Mouse (Mus musculus): ENCODE measurements around the gene Npm1.
A peak's percentile ranks its signal among the peaks of the same experiment; 100 is the strongest.

The Npm1 gene

DNA sequence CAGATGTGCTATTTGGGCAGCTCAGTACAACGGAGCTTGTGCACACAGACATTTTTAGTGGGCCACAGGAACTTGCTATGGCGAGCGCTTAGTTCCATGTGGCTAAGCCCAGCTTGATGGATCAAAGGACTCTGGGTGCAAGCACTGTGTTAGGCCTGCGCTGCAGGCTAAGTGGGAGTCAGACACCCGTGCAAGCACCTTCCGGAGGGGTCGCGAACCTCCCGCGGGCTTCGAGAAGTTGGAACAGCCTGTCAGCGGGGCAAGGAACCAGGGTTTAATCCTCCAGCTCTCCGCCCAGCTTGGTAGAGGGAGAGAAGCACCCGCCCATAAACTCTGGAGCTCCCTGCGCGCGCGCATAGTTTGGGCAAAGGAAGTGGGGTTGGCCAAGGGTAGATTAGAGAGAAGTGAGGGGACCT is 17.7 kb upstream of the Npm1 start:
- peak in 1 of 2 experiments; percentile 13 for DNase-seq

DNA sequence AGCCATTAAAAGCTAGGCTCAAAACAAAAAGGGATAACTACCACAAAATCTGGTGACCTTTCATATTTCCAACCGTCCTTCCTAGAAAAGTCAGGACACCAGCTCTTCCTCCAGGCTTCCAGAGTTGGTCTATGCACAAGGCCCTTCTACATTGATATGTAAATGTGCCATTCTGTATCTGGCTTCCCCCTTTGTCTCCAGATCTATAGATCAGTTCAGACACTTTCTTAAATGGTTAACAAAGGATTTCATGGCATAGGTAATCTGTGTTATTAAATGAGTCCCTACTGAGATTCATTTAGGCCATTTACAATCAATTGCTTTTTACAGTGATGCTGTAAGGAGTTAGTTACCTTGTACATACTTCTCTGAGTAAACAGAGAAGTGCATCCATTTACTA is 16.8 kb upstream of the Npm1 start:
- no peak for DNase-seq

DNA sequence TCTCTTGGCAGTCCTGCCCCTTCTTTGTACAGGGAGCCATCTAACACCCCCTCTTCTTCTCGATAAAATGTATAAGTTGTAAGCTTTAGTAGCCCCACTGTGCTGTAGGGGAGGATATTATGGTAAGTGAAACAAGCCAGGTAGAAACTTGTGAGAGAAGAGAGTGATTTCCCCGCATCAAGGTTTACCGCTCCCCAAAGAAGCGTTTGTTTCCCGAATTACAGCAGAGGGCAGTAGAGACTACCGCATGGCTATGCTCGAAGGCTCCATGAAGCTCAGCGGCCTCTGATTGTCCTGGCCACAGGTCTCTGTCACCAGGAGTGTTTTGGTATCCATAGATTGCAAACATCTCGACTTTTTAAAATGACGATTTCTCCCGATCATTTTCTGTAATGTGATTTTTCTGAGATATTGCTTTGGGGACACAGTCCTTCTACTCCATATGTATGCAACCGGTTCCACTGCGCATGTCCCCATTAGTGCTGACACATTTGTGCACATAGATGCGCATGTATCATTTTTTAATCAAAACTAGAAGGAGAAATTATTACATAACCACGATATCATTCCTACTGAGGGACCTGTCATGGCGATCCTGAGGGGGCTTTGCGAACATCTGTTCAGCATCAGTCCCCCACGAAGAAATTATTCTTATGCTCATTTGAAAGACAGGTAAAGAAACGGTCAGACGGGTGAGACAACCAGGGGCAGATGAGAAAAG is 13.7 kb upstream of the Npm1 start:
- peak; percentile 65 to 77 for DNase-seq

DNA sequence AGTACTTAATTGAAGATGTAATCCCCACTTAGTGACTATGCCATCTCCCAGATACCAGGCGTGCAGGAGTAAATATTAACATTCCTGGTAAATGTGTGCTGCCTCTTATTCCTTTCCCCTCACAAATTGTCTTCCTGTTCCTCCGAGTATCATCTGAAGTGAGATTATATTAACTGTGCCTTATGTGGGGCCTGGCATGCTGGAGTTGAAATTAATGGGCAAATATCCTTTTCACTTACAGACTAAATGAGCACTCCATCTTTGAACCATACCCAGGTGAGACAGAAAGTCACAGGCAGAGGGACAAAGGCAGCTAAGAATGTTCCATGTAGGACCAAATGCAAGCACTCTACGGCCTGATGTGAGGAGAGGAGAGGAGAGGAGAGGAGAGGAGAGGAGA is 12.8 kb upstream of the Npm1 start:
- DNase-seq = no peak

DNA sequence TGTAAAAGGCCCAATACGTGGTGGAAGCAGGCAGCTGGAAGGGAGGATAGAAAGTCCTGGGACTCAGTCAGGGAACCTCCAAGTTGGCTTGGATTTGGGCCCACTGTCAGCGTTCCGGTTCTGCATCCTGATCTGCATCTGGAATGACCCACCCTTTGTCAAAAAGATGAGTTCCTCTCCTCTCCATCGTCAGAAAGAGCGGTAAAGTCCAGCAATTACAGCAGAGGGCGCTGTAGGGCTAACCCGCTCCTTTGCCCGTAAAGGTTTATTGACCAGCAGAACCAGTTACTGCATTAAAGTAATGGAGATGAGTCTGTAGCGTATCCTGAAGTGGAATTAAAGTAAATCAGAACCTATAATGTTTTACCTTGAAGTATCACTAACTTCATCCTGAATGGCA is 7.5 kb upstream of the Npm1 start:
- DNase-seq = peak; percentile 69 to 80

DNA sequence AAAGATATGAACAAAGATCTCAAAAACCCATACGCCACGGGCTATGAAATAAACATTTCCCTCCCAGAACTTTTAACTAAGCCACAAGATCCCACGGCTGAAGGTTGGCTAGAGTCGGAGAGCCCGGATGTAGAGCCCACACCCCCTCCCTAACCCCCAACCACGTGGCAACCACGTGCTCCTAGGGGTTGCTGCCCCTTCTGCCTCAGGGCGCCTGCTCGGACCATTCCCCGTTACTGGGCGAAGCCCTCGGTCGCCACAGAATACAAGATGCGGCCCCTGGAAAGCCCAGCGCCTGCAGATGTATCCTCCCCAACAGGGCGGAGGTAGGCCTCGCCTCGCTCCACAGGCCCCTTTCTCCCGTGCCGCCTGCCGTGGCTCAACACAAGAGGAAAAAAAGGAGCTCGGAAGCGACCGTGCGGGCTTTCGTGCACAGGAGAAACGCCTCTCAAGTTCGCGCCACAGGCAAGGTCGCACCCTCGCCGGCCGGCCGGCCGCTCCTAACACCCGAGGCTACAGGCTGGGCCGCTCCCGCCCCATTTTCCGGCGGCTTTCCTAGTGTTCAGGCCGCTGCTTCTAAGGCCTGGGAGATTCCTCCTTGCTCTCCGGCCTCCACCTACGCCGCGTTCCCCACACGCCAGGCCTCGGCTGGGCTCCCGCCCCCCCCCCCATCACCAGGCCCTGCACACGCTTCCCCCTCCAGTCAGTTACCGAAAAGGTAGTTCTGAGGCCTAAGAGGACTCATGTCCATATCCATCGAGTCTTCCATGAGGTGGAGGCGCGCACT is 602 bp downstream of the Npm1 start:
- peak in 1 of 2 experiments; percentile 67 for DNase-seq

DNA sequence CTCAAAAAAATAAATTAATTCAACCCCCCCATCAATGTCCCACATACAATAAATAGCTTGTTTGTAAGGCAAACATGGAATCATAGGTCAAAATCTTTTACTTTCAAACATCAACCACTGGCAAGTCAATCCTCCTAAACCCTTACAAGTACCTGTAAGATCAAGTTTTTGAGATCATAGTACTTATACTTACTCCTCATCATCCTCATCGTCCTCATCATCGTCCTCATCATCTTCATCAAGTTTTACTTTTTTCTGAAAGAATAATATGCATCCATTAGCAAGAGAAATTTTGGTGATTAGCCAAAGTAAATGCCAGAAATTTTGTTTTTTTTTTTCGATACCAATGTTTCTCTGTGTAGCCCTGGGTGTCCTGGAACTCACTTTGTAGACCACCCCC is 3.3 kb downstream of the Npm1 start:
- no peak for DNase-seq

DNA sequence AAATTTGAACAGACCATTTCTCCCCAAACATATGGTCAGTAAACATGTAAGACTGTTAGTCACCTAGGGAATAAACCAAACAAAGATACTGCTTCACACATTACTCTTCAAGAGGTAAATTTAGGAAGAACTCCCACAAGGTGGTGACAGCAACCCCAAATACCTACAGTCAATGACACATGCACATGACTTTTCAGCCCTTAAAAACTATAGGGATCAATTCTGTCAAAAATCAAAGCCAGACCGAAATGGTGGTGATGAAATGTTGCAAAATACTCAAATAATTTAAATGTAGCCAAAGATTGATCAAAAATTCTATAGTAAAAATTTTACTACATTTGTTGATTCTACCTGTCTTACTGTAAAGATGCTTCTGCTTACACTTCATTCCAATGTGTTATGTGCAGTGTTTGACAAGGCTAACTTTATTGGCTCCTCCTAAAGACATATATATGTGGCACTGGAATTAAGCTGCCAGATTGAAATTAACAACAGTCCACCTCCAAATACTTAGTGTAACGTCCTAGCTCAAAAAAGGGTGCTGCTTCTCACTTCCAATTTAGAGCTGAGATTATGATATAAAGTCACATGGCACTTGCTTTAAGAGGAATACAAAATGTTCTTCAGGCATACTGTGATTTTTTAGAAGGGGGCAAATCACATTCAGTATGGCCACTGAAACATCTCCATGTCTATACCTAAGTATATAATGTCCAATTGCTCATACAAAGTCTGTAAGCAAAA is 5.4 kb downstream of the Npm1 start:
- DNase-seq = no peak

DNA sequence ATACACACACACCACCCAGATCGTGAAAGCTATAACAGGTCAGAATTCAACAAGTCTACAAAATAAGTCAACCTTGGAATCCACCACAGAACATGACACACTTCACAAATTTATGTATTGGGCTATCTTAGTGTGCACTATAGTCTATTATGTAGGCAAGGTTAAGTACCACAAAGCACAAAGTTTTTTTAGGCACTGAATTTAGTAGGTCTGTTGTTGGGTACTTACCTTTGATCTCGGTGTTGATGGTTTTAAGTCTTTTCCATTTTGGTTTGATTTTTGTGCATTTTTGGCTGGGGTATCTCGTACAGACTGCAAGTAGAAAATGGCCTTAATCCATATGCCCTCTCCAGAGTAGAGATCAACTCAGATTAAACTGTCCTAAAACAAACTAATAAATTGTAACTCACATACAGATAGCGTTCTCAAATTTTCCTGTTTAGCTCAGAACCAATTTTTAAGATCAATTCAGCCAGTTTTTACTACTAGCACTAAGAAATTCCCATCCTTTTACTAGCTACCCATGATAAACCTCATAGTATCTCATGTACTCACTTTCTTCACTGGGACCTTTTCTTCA is 6.5 kb downstream of the Npm1 start:
- no peak for DNase-seq

DNA sequence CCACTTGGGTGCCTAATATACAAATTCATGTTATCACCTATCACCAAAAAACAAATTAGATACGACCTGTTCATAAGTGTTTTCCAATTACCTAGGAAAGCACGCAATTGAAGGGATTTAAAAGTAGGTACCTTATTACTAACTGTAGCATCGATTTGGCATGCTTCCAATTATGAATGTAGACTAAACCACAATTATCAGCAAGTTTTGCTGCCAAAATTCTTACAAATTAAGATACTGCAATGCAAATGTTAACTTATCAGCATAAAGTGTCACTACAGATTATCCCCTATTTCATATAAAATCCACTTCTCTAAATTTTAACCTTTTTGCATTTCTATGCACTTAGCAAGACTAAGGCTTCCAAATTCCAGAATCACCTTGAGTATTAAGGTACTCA is 8.5 kb downstream of the Npm1 start:
- no peak for DNase-seq

DNA sequence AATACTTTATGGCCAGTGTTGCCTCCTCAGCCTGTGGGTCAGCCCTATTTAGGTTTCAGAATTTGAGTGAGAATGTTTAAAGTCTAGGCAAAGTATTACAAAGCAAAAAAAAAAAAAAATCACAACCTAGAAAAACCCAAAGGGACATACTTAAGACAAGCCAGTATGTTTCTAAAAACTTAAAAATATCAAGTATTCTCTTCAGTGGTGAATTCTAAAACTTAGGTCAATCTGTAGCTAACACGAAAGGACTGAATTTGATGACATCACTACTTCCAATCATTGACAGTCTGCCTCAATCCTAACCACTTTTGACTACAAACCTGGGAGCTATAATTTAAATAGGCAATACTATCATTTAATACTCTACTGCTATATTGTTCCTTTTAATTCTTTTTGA is 10.0 kb downstream of the Npm1 start:
- no peak for DNase-seq

DNA sequence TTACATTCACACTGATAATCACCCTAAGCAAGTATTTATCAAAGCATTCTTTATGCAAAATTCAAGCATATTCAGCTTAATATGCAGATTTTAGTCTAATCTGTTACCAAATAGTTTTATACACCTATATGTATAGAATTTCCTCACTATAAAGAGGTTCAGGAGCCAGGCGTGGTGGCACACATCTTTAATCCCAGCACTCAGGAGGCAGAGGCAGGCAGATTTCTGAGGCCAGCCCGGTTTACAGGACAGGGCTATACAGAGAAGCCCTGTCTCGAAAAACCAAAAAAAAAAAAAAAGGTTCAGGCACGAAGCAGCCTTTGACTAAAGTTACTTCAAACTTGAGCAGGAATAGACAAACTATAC is 11.2 kb downstream of the Npm1 start:
- no peak for DNase-seq

DNA sequence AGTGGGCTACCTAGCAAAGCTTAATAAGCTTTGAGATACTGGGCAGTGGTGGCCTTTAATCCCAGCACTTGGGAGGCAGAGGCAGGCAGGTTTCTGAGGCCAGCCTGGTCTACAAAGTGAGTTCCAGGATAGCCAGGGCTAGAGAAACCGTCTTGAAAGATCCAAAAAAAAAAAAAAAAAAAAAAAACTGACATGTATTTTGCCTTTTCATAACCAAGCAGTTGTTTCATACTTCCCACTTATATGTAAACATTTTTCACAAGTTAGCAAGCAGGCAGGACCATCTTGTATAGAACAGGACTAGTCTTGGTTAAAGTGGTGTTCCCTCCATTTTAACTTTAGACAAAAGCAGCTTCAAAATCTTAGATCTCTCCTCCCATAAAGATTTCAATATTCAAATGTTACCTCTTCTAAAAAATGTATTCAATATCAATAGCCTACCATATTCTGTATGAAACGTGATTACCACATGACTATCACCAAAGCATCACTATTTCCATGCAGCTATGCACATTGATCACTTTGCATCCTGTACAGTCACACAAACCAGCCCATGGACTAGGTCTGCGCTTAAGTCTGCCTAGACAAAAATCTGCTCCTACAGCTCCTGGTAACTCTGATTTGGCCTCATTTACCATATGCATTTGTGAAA is 11.8 kb downstream of the Npm1 start:
- no peak for DNase-seq

DNA sequence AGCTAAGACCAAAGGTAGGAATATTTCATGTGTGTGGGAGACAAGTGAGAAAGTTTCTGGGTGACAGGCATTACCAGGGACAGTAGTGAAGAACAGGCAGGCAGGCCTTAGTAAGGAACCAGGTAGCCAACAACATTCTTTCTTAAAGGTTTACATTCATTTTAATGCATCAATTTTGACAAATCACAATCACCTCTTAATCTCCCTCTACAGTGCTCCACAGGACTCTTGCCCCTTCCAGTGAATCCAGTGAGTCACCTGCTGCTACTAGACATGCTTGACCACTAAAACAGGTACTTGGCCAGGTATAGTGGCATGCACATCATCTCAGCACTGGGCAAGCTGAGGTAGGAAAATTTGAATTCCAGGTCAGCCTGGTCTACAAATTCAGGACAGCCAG is 12.6 kb downstream of the Npm1 start:
- DNase-seq = no peak

DNA sequence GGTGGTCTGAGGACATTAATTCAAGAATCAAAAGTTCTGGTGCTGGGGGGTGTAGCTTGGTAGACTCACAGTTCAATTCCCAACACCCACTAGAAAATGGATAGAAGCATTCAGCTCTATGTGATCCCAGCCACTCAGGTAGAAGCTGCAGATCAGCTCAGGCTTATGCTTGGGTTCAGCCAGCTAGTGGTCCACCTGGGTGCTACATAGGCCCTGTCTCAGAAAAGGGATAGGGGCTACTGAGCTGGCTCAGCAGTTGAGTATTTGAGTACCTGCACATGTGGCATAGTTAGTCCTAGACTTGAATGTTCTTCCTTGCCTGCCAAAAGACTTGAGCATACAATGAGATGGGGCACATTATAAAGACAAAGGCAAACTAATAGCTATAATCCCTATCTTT is 13.6 kb downstream of the Npm1 start:
- no peak for DNase-seq

DNA sequence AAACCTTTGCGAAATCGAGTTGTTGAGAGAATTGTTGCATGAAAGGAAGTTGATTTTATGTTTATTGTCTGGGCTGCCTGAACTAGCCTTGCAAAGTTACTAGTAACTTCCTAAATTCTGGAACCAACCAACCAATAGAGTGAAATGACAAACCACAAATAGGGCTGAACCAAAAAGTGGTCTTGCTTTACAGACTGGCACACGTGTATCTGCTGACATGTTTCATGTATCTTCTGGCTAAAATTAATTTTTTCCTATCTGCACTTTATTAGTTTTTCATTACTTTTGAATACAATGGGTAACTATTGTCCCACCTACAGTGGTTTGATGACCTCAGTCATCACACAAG is 13.9 kb downstream of the Npm1 start:
- DNase-seq = no peak

DNA sequence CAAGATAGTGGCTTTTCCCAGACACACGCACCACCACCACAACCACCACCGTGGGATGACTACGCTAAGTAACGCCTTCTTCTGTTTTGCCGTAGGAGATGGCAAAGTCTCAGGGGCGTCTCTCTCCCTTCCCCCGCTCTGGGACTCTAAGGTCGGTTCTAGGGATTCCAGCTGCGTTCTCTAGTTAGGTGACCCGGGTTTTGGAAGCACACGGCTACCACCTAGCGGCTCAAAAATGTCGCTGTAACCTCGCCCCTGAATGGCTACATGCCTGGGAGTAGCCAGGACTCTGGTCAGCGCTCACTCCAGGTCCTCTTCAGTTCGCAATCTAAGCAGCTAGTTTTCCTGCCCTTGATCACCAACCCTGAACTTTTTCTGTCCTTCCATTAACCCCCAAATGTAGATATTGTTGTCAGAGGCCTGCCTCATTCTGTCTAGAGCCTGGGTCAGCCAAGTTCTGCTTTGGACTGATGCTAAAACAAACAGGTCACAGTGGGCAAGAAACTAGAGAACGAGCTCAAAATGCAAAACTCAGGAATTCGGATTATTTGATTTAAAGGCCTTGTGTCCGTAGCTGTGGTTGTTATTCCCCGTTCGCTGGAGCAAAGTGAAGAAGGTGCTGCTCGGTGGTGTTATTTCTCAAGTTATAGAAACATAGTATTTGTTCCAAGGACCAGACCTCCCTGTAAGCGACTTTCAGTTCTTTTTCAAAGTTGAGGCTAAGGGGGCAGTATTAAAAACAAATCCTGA is 14.5 kb downstream of the Npm1 start:
- DNase-seq = peak; percentile 80 to 81

DNA sequence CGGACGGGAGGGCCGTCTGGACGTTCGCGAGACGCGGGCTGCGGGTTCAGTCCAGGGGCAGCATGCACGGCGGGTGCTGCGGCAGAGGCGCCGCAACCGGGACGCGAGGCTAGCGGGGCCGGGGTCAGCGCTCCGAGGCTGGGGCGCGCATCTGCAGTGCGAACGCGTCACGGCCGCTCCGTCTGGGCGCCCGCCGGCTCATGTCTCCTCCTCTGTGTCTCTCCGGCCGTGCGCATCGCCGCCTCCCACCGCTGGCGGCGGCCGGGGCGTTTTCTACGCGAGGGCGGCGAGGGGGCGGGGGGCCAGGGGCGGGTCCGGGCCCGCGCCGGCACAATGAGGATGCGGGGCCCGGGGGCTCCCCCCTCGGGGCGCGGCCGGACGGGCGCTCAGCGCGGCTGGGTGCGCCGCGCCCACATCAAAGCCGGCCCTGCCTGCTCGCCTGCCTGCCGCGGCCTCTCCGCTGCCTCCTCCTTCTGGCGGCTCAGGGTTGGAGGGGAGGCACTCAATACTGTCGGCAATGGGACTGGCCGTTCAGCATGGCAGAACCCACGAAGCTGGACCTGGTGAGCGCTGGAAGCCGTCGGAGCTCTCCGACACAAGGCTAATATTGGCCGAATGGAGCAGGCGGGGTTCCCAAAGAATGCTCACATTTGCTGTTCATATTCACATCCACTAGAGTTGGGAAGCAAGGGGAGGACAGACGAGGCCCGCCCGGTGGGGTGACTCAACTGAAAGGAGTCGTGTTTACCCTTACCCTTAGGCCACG is 15.3 kb downstream of the Npm1 start:
- DNase-seq = peak in 1 of 2 experiments; percentile 44

DNA sequence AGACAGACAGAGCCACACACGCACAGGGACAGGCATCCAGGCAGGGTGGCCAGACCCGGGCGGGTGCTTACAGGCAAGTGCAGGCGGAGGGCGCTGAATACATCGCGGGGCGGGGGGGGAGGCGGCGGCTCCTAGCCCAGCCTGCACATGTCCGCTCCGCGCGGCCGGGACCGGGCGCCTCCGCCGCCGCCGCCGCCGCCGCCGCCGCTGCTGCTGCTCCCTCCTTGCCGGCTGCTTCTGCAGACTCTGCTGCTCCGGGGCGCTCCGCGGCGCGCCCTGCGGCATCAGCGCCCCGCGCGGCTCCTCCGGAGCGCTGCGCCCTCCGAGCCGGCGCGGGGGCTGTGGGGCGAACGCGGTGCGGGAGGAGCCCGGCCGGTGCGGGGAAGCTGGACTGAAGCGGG is 15.8 kb downstream of the Npm1 start, which contains the start of gene Fgf18:
Fgf18 (minus strand) TSS at position 230 of the 401 bp plus-strand sequence.
- DNase-seq = peak; percentile 57 to 65

DNA sequence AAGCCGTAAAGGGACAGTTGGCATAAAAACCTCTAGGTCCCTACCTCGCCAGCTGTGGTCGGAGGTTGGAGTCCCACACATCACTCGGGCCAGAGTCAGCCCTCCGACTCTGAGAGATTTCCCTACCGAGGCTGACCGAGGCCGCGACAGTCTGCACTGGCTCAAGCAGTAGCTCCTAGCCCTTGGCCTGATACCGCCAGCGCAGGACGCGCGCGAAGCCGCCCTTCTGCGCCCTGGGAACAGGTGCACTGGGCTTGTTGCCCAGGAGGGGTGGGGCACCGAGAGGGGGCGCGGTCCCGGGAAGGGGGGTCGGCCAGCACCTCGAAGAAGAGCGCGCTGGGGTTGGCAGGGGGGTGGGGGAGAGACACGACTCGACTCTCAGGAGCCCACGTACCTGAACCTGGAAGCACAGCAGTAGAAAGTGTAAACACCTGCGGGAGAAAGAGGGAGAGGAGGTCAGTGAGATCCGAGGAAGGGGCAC is 16.3 kb downstream of the Npm1 start:
- peak in 1 of 2 experiments; percentile 66 for DNase-seq

DNA sequence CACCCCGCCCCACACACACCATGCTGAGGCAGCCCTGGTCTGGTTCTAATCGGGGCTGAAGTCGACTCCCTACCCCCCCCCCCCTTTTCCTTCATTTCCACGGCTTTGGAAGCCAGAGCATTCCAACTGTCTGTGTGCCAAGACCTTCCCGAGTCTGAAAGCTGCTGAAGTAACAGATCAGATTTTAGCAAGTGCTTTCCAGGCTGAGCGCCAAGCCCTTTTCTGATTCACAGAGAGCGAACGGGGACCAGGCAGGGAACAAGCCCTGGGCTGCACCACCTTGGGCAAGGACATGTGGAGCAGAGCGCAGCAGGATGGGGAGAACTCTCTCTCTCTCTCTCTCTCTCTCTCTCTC is 16.9 kb downstream of the Npm1 start:
- DNase-seq = peak; percentile 53 to 73

All from cerebellum, postnatal 25 days (tissue).